Mouse (Mus musculus) NIH3T3 (cell line): Measurements from ENCODE around the gene Med24.
A peak's percentile ranks its signal among the peaks of the same experiment; 100 is the strongest.
"Not testable (repeated sequence)": the region's sequence is repeated elsewhere in the genome, so short reads cannot be mapped to it uniquely, and the experiment has no call there.

ENCODE experiments used
- DNase-seq: peaks from one replicate; pipeline ENCODE4 v3.0.0-alpha.2; 2012; ENCODE audit warnings: low read depth

Med24 gene

DNA sequence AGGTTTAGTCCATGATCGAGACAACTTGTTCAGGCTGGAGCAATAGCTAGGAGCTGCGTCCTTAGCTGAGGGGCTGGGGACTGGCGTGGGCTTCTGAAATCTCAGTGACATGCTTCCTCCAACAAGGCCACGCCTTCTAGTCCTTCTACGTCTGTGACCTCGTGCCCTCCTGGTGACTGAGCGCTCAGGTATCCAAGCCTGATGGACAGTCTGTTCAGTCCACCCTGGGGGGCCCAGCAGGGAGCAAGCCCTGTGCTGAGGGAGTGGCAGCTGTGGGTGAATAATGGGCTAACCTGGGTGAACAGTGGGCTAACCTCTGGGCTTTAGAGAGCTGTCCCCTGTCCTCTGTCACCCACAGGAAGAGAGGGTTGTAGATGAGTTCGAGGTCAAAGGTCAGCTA, 41.2 kb downstream of the Med24 start:
- no peak for DNase-seq

DNA sequence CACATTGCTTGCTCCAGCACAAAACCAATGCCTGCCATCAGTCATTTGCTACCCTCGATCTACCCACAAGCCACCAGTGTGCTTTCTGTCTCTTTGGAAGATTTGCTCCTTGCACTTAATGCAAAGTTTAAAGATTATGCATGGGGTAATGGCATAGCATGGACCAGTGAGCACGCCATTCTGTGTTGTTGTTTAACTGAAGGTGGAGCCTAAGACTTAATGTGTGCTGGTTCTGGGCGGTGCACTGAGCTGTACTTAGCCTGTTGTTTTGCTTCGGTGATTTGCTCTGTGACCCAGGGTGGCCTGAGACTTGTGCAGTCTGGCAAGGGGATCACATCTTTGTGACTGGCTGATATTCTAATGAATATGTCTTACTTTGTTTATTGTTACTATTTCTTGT, 42.3 kb downstream of the Med24 start:
- no peak for DNase-seq

DNA sequence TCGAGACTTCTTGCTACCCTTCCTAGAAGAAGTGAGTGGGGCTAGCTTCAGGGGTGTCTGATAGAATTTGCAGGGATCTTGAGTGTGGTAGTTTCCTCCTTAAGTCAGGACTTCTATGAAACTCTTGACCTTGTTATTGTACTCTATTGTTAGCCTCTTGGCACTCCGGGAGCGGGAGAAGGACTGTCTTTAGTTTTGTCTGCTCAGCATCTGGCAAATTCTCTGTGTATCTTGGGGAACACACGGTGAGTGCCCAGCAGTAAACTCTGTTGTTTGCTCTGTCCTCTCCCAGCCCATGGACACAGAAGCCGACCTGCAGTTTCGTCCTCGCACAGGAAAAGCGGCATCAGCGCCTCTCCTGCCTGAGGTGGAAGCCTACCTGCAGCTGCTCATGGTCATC, 43.6 kb downstream of the Med24 start:
- DNase-seq: no peak

DNA sequence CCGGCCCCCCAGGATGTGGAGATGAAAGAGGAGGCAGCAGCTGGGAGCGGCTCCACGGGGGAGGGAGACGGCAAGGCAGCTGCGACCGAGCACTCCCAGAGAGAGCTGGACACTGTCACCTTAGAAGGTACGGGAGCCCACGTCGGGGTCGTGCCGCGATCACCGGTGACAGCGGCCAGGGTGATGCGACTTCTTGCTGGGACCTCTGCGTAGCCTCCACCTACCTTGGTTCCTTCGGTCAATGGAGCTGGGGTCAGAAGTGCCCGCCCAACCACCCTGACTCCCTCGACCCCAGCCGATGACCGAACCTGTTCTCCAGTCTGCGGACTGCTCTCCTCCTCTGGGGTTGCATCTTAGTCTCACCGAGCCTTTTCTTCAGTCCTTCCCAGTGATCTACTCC, 46.4 kb downstream of the Med24 start:
- no peak for DNase-seq

DNA sequence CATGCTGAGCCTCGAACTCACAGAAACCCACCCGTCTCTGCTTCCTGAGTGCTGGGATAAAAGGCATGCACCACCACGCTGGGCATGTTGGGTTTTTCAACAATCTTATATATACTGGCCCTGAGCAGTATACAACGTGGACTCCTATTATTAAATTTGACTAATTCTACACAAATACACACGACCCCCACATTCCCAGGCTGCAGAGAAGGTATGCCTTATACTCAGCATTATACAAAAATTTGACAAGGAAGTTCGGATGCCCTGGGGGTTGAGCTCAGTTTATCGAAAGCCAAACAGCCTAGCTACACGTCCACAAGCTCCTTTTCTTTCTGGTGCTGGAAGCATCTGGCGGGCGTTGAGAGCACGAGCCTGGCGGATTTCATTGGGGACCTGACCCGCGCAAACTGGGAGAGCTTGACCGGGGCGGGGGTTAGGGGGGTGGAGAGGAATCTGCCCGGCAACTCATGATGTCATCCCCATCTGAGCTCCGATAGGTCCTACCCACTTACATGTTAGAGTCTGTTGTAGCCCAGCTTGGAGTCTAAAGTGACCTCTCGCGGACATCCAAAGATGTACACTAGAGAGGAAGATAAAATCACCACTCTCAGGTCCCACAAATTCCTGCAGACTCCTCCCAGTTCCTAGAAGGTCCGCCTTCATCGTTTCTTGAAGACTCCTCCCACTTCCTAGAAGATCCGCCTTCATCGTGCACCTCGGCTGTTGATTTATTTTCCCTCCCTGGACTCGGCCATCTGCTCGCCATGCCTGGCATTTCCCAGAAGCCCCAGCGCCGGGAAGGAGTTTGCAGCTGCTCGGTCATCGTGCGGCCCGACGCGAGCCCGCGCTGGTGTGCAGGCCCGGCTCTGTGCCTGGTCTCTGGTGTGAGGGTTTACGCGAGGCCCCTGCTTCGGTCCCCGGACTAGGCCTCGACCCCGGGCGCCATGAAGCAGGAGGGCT, 47.2 kb downstream of the Med24 start, which contains the start of gene Psmd3:
Gene Psmd3 (plus strand): TSS at position 769 of the 960 bp plus-strand sequence.
- DNase-seq: peak; percentile 98

DNA sequence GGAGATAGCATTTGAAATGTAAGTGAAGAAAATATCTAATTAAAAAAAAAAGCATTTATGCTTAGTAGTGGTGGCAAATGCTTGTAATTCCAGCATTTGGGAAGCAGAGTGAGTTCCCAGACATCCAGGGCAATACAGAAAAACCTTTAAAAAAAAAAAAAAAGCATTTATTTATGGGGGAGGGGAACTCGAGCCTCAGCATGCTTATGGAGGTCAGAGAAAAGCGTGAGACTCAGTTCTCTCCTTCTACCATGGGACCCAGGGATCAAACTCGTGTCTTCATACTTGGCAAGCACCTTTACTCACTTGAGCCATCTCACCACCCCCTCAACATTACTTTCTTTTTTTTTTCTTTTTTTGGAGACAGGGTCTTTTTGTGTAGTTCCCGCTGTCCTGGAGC, 48.0 kb downstream of the Med24 start:
- no peak for DNase-seq

DNA sequence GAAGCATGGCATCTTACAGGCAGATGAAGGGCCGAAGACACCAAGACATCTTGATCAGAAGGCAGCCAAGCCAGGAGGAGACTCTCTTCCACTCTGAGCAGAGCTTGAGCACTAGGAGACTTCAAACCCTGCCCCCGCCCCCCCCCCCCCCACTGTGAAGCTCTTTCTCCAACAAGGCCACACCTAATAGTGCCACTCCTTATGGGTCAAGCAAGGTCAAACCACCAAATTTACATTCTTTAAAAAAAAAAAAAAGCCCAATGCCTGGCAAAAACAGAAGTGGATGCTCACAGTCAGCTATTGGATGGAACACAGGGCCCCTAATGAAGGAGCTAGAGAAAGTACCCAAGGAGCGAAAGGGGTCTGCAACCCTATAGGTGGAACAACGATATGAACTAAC, 48.6 kb downstream of the Med24 start:
- not testable (repeated sequence) for DNase-seq

DNA sequence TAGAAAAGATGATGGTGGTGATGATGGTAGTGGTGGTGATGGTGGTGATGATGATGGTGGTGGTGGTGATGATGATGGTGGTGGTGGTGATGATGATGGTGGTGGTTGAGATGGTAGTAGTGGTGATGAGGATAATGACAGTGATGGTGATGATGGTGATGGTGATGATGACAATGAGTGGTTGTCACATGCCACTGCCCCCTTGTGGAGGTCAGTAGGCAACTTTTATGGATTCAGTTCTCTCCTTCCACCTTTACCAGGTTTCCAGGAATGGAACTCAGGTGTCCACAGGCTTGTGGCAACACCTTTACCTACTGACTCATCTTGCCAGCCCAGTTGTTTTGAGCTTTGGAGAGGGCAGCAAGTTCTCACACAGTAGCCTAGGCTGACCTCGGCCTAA, 49.2 kb downstream of the Med24 start:
- no peak for DNase-seq

DNA sequence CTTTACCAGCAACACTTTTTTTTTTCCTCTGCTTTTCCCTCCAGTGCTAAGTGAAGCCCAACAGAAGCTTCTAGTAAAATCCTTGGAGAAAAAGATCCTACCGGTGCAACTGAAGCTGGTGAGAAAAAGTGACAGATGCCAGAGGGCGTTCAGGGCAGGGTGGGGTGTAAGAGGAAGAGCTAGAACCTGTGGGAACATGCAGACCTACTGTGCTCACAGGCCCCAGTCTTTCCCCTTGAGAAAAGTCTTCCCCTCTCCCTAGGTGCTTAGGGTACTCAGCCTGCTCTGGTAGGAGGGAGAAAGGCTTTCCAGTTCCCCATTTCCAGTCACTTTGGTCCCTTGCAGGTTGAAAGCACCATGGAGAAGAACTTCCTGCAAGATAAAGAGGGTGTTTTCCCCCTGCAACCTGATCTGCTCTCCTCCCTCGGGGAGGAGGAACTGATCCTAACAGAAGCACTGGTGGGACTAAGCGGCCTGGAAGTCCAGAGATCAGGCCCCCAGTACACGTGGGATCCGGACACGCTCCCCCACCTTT, 53.3 kb downstream of the Med24 start:
- no peak for DNase-seq

DNA sequence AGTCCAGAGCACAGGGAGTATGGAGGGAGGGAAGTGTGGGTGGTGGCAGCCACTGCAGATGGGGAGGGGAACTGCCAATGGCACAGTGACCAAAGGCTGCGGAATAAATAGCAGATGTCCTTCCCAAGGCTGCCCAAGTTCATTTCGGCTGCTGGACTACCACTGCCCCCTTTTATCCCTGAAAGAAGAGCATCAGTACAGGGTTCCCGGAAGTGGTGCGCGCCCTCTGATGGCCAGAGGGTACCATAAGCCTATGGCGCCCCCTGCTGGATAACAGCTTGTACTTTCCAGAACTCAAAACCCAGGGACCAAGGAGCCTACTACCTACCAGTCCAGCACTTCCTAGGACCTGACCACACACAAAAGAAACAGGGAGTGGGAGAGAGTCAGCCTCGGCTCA, 56.1 kb downstream of the Med24 start:
- peak; percentile 77 for DNase-seq

DNA sequence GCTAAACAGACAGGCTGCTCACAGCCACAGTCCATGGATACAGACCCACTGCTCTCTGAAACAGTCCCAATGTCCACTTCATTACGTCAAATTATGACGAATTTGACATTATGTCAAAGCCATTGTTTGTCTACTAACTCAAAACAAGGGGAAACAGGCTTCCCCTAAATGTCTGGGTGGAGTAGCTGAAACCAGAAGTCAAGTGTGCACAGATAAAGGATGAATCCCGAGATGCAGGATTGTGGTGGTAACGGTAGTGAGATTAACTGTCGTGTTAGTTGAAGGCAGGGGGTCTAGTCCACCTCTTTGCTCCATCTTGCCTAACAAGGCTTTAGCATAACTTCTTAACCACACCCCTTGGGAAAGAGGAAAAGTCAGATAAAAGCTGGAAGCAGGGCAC, 56.8 kb downstream of the Med24 start:
- no peak for DNase-seq

DNA sequence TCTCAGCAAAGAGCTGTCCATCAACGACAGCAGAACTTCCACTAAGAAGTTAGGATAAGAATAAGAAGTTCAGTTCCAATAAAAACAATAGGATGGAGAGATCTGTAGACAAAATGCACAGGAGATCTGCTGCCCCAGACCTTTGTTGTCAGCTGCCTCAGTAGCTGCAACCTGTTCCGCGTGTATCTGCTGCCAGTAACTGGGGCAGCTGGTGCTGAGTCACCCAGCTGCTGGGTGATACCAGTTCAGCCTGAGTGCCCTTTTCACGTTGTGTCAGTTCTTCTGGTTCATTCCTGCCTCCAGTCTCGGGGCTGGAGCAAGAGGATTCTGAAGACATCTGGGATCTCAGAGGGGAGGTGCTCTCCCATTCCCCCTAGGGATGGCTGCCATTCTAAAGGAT, 57.4 kb downstream of the Med24 start:
- DNase-seq: peak; percentile 42

DNA sequence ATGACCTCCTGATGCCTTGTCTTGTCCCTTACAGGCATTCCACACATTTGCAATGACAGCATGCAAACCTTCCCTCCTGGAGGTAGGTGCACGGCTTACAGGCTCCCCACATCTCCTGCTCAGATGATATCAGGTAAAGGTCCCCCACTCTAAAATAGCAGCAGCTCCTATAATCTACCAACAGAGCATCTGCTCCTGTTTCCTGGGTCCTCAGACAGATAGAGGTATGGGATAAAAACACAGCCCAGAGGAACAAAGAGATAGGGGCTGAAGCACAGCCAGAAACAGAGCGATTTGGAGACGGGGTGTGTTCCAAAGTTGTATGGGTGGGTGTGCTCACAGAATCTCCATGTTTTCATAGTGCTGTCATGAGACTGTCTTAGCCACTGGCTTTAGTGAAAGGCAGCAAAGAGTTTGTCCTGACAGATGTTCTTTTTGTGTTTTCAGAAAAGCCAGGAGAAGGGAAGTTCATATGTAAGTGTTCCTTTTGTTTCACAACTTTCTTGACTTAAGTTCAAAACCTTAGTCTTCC, 57.9 kb downstream of the Med24 start:
- DNase-seq: no peak

DNA sequence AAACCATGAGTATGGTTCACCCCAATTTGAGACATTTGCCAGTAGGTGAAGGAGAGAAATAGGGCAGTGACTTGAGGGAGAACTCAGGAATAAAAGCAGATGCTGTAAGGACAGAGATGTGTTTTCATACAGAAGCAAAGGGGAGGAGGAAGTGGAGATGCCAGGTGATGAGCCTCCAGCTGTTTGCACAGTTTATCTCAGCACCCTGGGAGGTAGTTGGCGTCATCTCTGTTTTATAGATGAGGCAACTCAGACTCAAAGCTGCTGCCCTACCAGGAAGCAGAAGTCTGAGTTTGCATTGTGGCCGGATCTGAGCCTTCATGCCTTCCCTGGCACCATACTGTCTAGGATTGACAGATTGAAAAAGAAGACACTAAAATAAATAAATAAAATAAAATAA, 60.3 kb downstream of the Med24 start:
- DNase-seq: no peak

DNA sequence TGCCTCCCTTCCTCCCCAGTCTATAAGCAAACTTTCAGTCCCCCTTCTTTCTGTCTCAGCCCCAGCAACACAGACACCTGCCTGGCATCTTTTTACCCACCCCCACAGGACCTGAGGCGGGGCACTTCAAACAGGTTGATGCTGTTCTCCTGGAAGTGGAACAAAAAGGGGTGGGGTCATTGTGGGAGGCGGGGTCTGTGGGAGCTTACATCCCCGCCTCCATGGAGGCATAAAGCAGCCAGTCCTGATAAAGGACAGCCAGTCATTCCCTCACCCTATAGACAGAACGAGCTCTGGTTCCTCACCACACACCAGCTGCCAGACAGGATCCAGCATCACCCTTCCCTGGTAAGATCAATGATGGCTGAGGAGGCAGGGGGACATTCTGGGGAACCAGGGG, 65.1 kb downstream of the Med24 start, which contains the start of gene Gsdma:
Gene Gsdma (plus strand): TSS at position 261 of the 400 bp plus-strand sequence.
- no peak for DNase-seq

DNA sequence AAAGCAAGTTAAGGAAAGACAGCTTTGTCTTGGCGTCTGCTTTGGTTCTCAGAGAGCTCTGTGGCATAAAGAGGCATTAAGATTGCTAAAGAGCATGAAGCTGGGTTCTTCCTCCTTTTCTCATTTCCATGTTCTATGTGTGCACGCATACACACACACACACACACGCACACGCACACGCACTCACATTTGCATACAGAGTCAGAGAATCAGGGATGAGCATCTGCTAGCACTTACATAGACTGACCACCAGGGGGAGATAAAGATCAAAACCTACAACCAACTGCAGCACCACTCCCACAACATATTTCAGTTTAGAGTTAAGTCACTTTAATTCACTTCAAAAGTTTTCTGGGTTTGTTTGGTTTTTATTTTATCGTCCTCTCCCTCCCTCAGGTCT, 68.7 kb downstream of the Med24 start:
- DNase-seq: peak; percentile 80

DNA sequence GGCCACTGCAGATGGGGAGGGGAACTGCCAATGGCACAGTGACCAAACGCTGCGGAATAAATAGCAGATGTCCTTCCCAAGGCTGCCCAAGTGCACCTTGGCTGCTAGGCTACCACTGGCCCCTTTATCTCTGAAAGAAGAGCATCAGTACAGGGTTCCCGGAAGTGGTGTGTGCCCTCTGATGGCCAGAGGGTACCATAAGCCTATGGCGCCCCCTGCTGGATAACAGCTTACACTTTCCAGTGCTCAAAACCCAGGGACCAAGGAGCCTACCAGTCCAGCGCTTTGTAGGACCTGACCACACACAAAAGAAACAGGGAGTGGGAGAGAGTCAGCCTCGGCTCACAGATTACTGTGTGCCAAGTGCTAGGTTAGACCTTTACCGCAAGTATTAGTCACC, 74.2 kb downstream of the Med24 start:
- DNase-seq: peak; percentile 61
